ENCODE assay signal across 8 mouse cellular contexts in genomic region chr4:130879048-130879384, GRCm38 (mm10). TPM values are rescaled to one million over a fixed set of nuclear protein-coding genes. Genes with fewer than 3 reads are reported as not detected.
A peak's percentile ranks its signal among the peaks of the same experiment; 100 is the strongest.
DNase-seq lines count a peak whose midpoint lies in the region; ATAC-seq lines count a peak whose summit lies in the region.

No protein-coding gene starts in this region.

- peaks cover 10% of the 10 kb centered on the region for H3K27me3 ChIP-seq in heart, embryonic 16.5 days (ENCODE audit: control insufficient read depth, insufficient read depth, low read length)
- H3K27me3 ChIP-seq in embryonic facial prominence, embryonic 12.5 days: 0 out of 2 replicates have a peak, but pooled peaks cover 5% of the 10 kb centered on the region
- H3K27me3 ChIP-seq in hindbrain, embryonic 10.5 days (ENCODE audit: insufficient read depth, poor library complexity, severe bottlenecking): peaks cover 61% of the 10 kb centered on the region
- peaks cover 6% of the 10 kb centered on the region; the same call in 1 of the 2 replicates for H3K27me3 ChIP-seq in midbrain, embryonic 11.5 days (ENCODE audit: control insufficient read depth, insufficient read depth, low read length)

- no peaks in the 10 kb centered on the region for H3K36me3 ChIP-seq in heart, embryonic 16.5 days (ENCODE audit: control insufficient read depth, insufficient read depth)
- H3K36me3 ChIP-seq in embryonic facial prominence, embryonic 12.5 days: no peaks in the 10 kb centered on the region
- H3K36me3 ChIP-seq in hindbrain, embryonic 10.5 days: no peaks in the 10 kb centered on the region
- H3K36me3 ChIP-seq in midbrain, embryonic 11.5 days (ENCODE audit: control insufficient read depth, insufficient read depth, low read length): no peaks in the 10 kb centered on the region

- no peak overlapping the region for H3K4me3 ChIP-seq in heart, embryonic 16.5 days (ENCODE audit: low read length)
- no peak overlapping the region for H3K4me3 ChIP-seq in embryonic facial prominence, embryonic 12.5 days
- H3K4me3 ChIP-seq in hindbrain, embryonic 10.5 days: no peak overlapping the region
- H3K4me3 ChIP-seq in midbrain, embryonic 11.5 days (ENCODE audit: low read depth, low read length): no peak overlapping the region

- no peak overlapping the region; the same call in 1 of the 2 replicates for H3K9ac ChIP-seq in heart, embryonic 16.5 days (ENCODE audit: low read length)
- H3K9ac ChIP-seq in embryonic facial prominence, embryonic 12.5 days: peak overlapping the region; percentile 25
- H3K9ac ChIP-seq in midbrain, embryonic 11.5 days (ENCODE audit: low read length): peak overlapping the region; percentile 53; the same call in 1 of the 2 replicates

- no peaks in the 10 kb centered on the region for H3K9me3 ChIP-seq in heart, embryonic 16.5 days (replicated peaks; ENCODE audit: control insufficient read depth, low read length)
- no peaks in the 10 kb centered on the region for H3K9me3 ChIP-seq in embryonic facial prominence, embryonic 12.5 days
- H3K9me3 ChIP-seq in hindbrain, embryonic 10.5 days: no peaks in the 10 kb centered on the region
- no peaks in the 10 kb centered on the region for H3K9me3 ChIP-seq in midbrain, embryonic 11.5 days (ENCODE audit: control insufficient read depth, low read length)

- 50% methylated on average over 1 of the region's 1 CpGs for WGBS in heart, embryonic 16.5 days
- WGBS in embryonic facial prominence, embryonic 12.5 days: 0% methylated on average over 1 of the region's 1 CpGs
- 48% methylated on average over 1 of the region's 1 CpGs for WGBS in hindbrain, embryonic 10.5 days
- 69% methylated on average over 1 of the region's 1 CpGs for WGBS in midbrain, embryonic 11.5 days

- no peak for DNase-seq in heart, adult 18-20 months
- no peak for DNase-seq in hindbrain, embryonic 10.5 days (ENCODE audit: low spot score)
- DNase-seq in midbrain, embryonic 11.5 days (ENCODE audit: low spot score, missing footprints): no peak
- DNase-seq in right cerebral cortex, postnatal 10 days (ENCODE audit: low spot score in 2 of 2): no peak
- DNase-seq in adrenal gland, adult 8-10 months: no peak
- no peak for DNase-seq in lung, adult 18-20 months

- peaks cover 19% of the 10 kb centered on the region for H3K4me1 ChIP-seq in heart, embryonic 16.5 days (ENCODE audit: control insufficient read depth, insufficient read depth, low read length)
- peaks cover 53% of the 10 kb centered on the region for H3K4me1 ChIP-seq in embryonic facial prominence, embryonic 12.5 days
- H3K4me1 ChIP-seq in hindbrain, embryonic 10.5 days (replicated peaks): peaks cover 52% of the 10 kb centered on the region
- peaks cover 9% of the 10 kb centered on the region; the same call in 1 of the 2 replicates for H3K4me1 ChIP-seq in midbrain, embryonic 11.5 days (ENCODE audit: control insufficient read depth, insufficient read depth, low read length)

- ATAC-seq in heart, embryonic 16.5 days (replicated peaks; ENCODE audit: extremely low read depth, insufficient read depth, low FRiP score): 0 out of 2 replicates have a peak, but pooled peaks have one; percentile 5
- peak; percentile 68; the same call in 1 of the 2 replicates for ATAC-seq in embryonic facial prominence, embryonic 12.5 days (ENCODE audit: insufficient number of reproducible peaks, insufficient read depth, low FRiP score, low TSS enrichment)
- ATAC-seq in midbrain, embryonic 11.5 days (ENCODE audit: low FRiP score): no peak

- H3K27ac ChIP-seq in heart, embryonic 16.5 days (ENCODE audit: low read length): peak overlapping the region; percentile 65; the same call in 1 of the 2 replicates
- H3K27ac ChIP-seq in embryonic facial prominence, embryonic 12.5 days: peak overlapping the region; percentile 84
- H3K27ac ChIP-seq in hindbrain, embryonic 10.5 days: peak overlapping the region; percentile 78
- peak overlapping the region; percentile 15; the same call in 1 of the 2 replicates for H3K27ac ChIP-seq in midbrain, embryonic 11.5 days (ENCODE audit: low read depth, low read length)

- H3K4me2 ChIP-seq in heart, embryonic 16.5 days (ENCODE audit: low read depth, low read length): peak overlapping the region; percentile 63
- no peak overlapping the region for H3K4me2 ChIP-seq in embryonic facial prominence, embryonic 12.5 days (replicated peaks)
- H3K4me2 ChIP-seq in midbrain, embryonic 11.5 days: no peak overlapping the region

RNA-seq across cellular contexts. Expression of gene Laptm5, which starts 33.9 kb away (rescaled TPM):
- polyA plus RNA-seq in heart, embryonic 16.5 days (2015; fragmentation: Nextera tagmentation; extraction: Ambion mirVana): 37.5 and 61.2 TPM in 2 replicates
- 10 to 100 TPM; 16.5 to 30.3 TPM for total RNA-seq in heart, adult 18-20 months (2021)
- 19.5 and 21.7 TPM in 2 replicates for polyA plus RNA-seq in embryonic facial prominence, embryonic 12.5 days (2016; fragmentation: Nextera tagmentation; extraction: Ambion mirVana)
- polyA plus RNA-seq in hindbrain, embryonic 10.5 days (2016; fragmentation: Nextera tagmentation; extraction: Ambion mirVana): 21.3 and 25.9 TPM in 2 replicates
- 22.0 and 27.3 TPM in 2 replicates for polyA plus RNA-seq in midbrain, embryonic 11.5 days (2014; fragmentation: Nextera tagmentation; extraction: Ambion mirVana)
- 10 to 100 TPM; 21.1 to 57.8 (median 37.6) TPM for total RNA-seq in adrenal gland, adult 8-10 months (2022)

Comparison
In these comparisons a context has a peak if more than half of its experiments do, and no peak if none do; other contexts are left out.
1. H3K27ac ChIP-seq: peak in every context shown above with its lines; median percentile 84 in embryonic facial prominence, embryonic 12.5 days; 78 in hindbrain, embryonic 10.5 days; 65 in heart, embryonic 16.5 days; 15 in midbrain, embryonic 11.5 days.